Mouse (Mus musculus) ES-Bruce4 (cell line): ENCODE measurements at regions not wholly inside any gene's neighbourhood (a gene's known extent, or its start where the extent isn't known, plus 50 kb on each side); places are given as distances from the start of the nearest gene placed in this dataset.

Experiments used
- H3K27ac ChIP-seq: 2 replicates; pipeline ENCODE4 v1.5.1; 2012; ENCODE audit warnings: low read length, inconsistent platforms; ENCODE audit not compliant: insufficient read depth
- H3K27me3 ChIP-seq: 2 replicates; pipeline ENCODE4 v1.6.1; 2012; ENCODE audit warnings: mild to moderate bottlenecking, low read length, inconsistent platforms; ENCODE audit not compliant: control insufficient read depth, poor library complexity, insufficient read depth, severe bottlenecking
- H3K36me3 ChIP-seq: 2 replicates; pipeline ENCODE4 v1.6.1; 2012; ENCODE audit warnings: inconsistent platforms, mild to moderate bottlenecking, low read length, moderate library complexity; ENCODE audit not compliant: control insufficient read depth, poor library complexity, insufficient read depth, severe bottlenecking
- H3K4me1 ChIP-seq: one replicate; pipeline ENCODE4 v1.8.1; 2011; ENCODE audit warnings: low read length; ENCODE audit not compliant: control insufficient read depth, insufficient read depth
- H3K4me3 ChIP-seq: 2 replicates; pipeline ENCODE4 v1.5.1; 2011; ENCODE audit warnings: low read depth, mild to moderate bottlenecking, low read length
- H3K9ac ChIP-seq: 2 replicates; pipeline ENCODE4 v1.6.1; 2012; ENCODE audit warnings: low read depth, mild to moderate bottlenecking, inconsistent platforms; ENCODE audit not compliant: poor library complexity, severe bottlenecking
- H3K9me3 ChIP-seq: replicated peaks from 2 replicates; pipeline ENCODE4 v1.6.1; 2012; ENCODE audit warnings: mild to moderate bottlenecking, low read length, inconsistent platforms; ENCODE audit not compliant: control insufficient read depth, poor library complexity, insufficient read depth, severe bottlenecking
- CTCF ChIP-seq: IDR thresholded peaks from one replicate; pipeline ENCODE4 v1.8.1; 2011; ENCODE audit warnings: low read depth, low read length
- EP300 ChIP-seq: IDR thresholded peaks from 2 replicates; pipeline ENCODE4 v1.6.1; 2011; ENCODE audit warnings: low read depth, low read length; ENCODE audit not compliant: insufficient read depth
- POLR2A ChIP-seq: IDR thresholded peaks from one replicate; pipeline ENCODE4 v1.8.1; 2011; ENCODE audit warnings: low read length; ENCODE audit not compliant: insufficient read depth

GRCm38 (mm10) chr9:69672657-69673462 lies 87.9 kb downstream of the Foxb1 start:
- H3K4me3 ChIP-seq: no peak overlapping the region
- H3K27ac ChIP-seq: no peak overlapping the region
- TF ChIP-seq EP300: no peak
- no peak for TF ChIP-seq CTCF
- no peak for TF ChIP-seq POLR2A
- no peaks in the 10 kb centered on the region for H3K36me3 ChIP-seq
- H3K9ac ChIP-seq: no peak overlapping the region
- H3K9me3 ChIP-seq: no peaks in the 10 kb centered on the region
- H3K4me1 ChIP-seq: no peaks in the 10 kb centered on the region
- peaks cover 3% of the 10 kb centered on the region for H3K27me3 ChIP-seq

DNA sequence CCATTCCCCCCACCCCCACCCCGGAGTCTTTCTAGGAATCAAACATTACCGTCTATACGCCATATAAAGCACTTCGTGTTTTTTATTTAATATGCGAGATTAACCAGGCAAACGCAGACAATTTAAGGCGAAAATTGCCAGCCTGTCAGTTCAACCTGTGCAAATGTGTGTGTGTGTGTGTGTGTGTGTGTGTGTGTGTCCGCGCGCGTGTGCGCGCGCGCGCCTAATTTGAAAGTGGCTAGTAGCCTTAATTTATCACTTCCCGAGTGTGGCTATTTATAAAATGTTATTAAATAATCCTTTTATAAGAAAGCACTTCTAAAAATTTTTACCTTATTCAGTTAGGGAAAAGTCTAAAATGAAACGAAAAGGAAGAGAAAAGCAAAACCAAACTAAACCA lies 89.5 kb downstream of the Foxb1 start:
- Histone ChIP-seq H3K27ac (no peak overlapping the region), H3K36me3 (no peaks in the 10 kb centered on the region), H3K9me3 (no peaks in the 10 kb centered on the region), H3K4me1 (no peaks in the 10 kb centered on the region), H3K27me3 (peaks cover 3% of the 10 kb centered on the region), H3K9ac (no peak overlapping the region), H3K4me3 (no peak overlapping the region)
- TF ChIP-seq EP300 (no peak), POLR2A (no peak)

DNA sequence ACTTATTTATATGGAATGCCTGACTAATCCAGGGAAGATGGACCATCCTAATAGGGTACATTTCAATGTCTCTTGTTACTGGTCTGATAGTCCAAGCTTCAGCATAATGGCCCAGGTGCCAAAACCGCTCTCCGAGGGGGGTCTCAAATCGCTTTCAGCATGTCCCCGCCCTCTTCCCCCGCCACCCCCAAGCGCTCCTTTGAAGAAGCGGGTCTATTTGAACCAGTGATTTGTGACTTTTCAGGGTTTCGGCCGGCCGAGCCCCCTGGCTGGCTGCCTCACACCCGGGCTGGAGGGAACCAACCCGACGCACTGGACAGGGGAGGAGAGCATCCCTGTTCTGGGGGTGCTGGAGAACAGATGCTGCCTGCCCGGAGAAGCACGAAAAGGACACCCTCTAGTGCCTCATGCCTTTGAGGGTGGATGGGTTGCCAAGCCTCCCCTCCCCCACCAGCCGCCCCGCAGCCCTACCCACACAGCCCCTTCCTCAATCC lies 90.1 kb downstream of the Foxb1 start:
- no peak overlapping the region for H3K4me3 ChIP-seq
- H3K36me3 ChIP-seq: no peaks in the 10 kb centered on the region
- H3K9me3 ChIP-seq: no peaks in the 10 kb centered on the region
- no peak overlapping the region for H3K27ac ChIP-seq
- TF ChIP-seq EP300 (no peak), CTCF (no peak), POLR2A (no peak)
- H3K9ac ChIP-seq: no peak overlapping the region
- H3K27me3 ChIP-seq: peaks cover 3% of the 10 kb centered on the region
- no peaks in the 10 kb centered on the region for H3K4me1 ChIP-seq

GRCm38 (mm10) chr9:69669611-69670550 lies 90.9 kb downstream of the Foxb1 start:
- H3K4me3 ChIP-seq: no peak overlapping the region
- no peak overlapping the region for H3K9ac ChIP-seq
- no peak overlapping the region for H3K27ac ChIP-seq
- H3K4me1 ChIP-seq: no peaks in the 10 kb centered on the region
- TF ChIP-seq POLR2A (no peak), EP300 (no peak), CTCF (no peak)
- H3K9me3 ChIP-seq: no peaks in the 10 kb centered on the region
- peaks cover 3% of the 10 kb centered on the region for H3K27me3 ChIP-seq
- H3K36me3 ChIP-seq: no peaks in the 10 kb centered on the region

- H3K36me3 ChIP-seq: no peaks in the 10 kb centered on the region
These were observed 92.2 kb downstream of the Foxb1 start for GRCm38 (mm10) chr9:69668475-69669090.

More at GRCm38 (mm10) chr9:69668475-69669090, 92.2 kb downstream of the Foxb1 start:
- Histone ChIP-seq H3K4me3 (no peak overlapping the region), H3K4me1 (no peaks in the 10 kb centered on the region), H3K9me3 (no peaks in the 10 kb centered on the region), H3K27me3 (peaks cover 3% of the 10 kb centered on the region), H3K27ac (no peak overlapping the region), H3K9ac (no peak overlapping the region)
- TF ChIP-seq CTCF: no peak
- no peak for TF ChIP-seq POLR2A
- TF ChIP-seq EP300: no peak
